Mouse (Mus musculus) bone marrow, adult 2 months (tissue): ENCODE measurements around the gene Fam98c.
A peak's percentile ranks its signal among the peaks of the same experiment; 100 is the strongest.

Experiments used
- CTCF ChIP-seq: fragments of 200-500 bp; IDR thresholded peaks from 2 replicates; pipeline ENCODE4 v1.5.1; 2011; ENCODE audit warnings: low read length, control low read depth; ENCODE audit not compliant: control insufficient read depth, insufficient read depth
- POLR2A ChIP-seq: fragments of 200-500 bp; IDR thresholded peaks from 2 replicates; pipeline ENCODE4 v1.6.1; 2011; ENCODE audit warnings: low read depth, mild to moderate bottlenecking, control low read depth, low read length, borderline replicate concordance; ENCODE audit not compliant: control insufficient read depth

- no peak for TF ChIP-seq POLR2A
- TF ChIP-seq CTCF = peak; percentile 76
Observed at GRCm38 (mm10) chr7:29126173-29126915, 29.7 kb downstream of the Fam98c start.
